Mouse (Mus musculus) heart, postnatal 4 days (tissue): ENCODE measurements at regions not wholly inside any gene's neighbourhood (a gene's known extent, or its start where the extent isn't known, plus 50 kb on each side); places are given as distances from the start of the nearest gene placed in this dataset.
"Not testable (repeated sequence)": the region's sequence is repeated elsewhere in the genome, so short reads cannot be mapped to it uniquely, and the experiment has no call there.

ENCODE experiments used
- DNase-seq: peaks from one replicate; pipeline ENCODE4 v3.0.0; 2021

DNA sequence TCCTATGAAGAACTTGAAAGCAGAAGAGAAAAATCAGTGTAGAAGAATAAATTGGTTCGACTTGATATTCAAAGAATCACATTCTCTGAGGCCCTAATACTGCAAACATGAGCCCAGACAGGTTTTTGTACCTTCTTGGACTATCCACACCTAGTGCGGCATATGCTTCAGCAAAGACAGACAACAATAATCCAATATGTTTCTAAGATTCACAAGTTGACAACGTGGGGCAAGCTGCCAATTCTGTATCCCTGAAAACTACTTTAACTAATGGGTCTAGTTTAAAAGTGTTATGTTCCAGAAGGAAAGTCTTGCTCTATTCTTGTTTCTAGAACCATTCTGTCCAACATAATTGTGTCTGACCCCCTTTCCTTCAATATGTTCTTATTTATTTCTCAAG is 796.0 kb downstream of the Cypt12 start:
- DNase-seq, result no peak

DNA sequence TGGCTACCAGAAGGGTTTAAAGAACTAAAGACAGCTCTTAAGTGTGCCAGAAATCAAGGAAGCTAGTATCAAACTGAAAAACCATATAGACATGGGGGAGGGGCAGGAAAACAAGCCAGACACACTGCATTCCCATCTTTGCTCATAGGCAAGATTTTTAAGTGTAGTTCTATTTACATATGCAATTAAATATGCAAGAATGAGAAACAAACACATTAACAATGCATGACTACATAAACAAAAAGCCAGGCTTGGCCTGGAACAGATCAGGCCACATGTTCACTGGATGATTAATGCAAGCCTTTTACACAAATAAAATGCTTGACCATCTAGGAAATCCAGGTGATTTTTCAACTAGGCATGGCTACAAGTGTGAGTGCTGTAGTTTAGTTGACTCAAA is 798.0 kb downstream of the Cypt12 start:
- no peak for DNase-seq

DNA sequence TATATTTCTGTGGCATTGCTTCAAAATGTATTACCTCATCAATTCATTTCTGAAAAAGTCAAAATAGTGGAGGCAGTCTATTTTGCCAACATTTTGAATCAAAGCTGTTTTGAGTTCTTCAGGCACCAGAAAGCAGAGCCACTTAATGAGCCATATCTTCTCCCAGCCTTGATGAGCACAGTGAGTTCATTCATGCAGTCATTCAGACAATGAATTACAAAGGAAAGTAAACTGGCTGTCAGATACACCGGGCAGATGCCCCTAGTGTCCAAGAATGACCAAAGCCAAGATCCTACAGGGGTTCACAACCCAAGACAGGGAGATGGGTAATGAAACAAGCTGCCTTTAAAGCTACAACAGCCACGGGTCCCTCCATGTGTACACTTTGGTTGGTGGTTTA is 798.7 kb downstream of the Cypt12 start:
- no peak for DNase-seq

- DNase-seq, result no peak
Measured at GRCm38 (mm10) chr3:18751660-18752259, 803.5 kb downstream of the Cypt12 start.

GRCm38 (mm10) chr3:18764301-18765078 is 816.3 kb downstream of the Cypt12 start:
- peak; percentile 11 for DNase-seq

DNA sequence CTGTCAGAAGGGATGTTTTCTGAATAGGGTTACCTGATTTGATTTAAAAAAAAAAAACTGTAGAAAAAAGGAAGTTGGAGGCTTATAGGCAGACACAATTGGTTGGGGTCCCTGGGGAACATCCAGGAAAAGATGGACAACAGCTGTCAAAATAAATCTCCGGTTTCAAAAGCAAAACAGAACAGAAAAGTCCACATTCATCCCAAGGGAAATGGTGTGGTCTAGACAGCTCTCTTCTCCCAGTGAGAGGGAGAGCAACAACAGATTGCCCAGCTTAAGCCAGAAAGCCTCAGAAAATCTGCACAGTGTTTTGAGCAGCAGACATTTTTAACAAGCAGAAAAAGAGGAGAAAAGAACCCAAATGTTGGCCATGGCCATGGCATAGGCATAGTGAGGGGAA is 830.3 kb downstream of the Cypt12 start:
- no peak for DNase-seq

DNA sequence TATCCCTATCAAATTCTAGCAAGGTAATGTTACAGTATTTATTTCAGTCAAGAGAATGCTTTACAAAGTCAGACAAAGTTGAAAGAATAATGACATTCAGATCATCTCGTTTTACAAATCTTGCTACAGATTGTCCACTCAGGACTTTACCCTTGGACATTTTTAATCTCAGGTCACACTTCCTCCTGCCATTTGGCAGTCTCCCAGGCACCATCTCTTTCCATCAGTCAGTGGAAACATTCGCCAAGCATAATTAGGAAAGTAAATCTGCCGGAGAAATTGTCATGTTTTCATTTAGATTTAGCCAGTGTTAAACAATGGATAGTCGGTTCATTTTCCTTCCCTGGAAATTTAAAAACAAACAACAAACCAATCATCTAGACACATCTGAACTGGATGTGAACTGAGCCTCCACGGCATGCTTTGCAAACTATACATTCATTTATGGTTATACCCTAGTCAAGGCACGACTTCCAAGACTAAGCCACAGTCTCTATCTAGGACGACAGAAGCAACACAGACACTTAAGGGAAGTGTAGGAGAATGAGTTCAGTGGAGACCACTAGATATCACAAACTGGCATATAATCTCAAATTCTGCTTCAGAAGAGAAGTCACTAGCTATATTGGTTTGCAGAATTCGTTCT is 839.4 kb downstream of the Cypt12 start:
- DNase-seq, result no peak

- no peak for DNase-seq
Measured at GRCm38 (mm10) chr3:18802794-18803193, 825.7 kb downstream of the 1700064H15Rik start.

DNA sequence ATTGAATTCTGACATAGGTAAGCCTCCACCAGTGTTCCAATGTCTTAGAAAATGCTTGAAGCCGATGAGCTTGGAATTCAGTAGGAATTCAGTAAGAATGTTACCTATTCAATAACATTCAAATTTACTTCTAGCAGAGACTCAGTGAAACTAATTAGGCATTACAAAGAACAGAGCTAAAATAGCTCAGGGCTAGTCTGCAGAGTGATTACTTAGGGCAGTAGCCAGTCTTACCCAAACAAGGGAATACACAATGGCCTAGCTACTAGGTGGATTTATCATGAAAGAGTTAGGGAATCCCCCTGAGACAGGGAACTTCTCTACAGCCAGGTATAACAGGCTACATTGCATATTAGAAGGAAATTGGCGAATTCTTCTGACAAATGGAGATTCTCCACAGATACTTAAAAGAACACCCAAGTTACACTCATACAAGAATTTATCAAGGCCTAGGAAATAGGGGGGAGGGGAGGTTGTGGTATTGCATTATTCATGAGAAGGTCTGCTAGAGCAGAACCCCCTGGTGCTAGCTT is 799.6 kb downstream of the 1700064H15Rik start:
- DNase-seq, result not testable (repeated sequence)

DNA sequence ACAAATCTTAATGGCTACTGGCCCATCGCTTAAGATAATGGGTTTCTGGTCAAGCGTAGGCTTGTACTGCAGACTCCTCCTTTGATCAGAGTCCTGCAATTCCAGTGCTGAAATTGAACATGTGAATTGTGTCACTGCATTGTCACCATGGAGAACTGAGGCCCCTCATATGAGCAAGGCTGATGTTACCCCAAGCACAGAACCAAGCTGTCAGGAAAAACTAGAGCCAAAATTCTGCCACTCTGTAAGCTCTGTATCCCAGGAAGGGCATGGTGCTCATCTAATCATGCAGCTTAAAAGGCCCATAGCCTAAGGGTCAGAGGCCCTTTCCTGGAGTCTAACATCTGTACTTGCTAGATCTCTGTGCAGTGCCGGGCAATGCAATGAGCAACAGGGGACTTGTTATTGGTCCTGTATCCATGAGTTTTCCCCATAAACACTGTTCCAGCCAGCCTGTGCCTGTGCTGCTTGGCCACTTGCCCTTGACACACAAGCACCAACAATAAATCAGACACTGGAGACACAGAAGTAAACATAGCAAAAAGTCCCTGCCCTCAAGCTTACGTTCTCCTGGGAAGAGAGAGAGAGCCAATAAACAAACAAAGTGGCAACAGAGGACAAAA is 760.2 kb downstream of the 1700064H15Rik start:
- DNase-seq, result no peak

DNA sequence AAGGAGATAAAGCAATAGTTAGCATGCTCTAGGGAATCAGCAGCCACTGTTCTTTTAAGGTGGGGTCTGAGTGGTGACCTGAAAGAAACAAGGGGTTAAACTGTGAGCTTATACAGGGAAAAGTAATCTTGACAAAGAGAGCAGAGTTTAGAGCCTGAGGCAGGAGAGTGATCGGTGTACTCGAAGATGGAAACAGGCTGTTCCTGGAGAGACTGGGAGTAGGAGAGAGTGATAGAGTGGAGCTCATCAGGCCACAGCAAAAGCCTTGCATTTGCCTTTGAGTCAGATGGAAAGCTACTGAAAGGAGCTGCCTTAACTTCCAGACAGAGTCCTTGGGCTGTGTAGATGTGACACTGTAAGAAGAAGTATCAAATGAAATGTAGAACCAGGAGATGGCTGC is 759.7 kb downstream of the 1700064H15Rik start:
- no peak for DNase-seq

DNA sequence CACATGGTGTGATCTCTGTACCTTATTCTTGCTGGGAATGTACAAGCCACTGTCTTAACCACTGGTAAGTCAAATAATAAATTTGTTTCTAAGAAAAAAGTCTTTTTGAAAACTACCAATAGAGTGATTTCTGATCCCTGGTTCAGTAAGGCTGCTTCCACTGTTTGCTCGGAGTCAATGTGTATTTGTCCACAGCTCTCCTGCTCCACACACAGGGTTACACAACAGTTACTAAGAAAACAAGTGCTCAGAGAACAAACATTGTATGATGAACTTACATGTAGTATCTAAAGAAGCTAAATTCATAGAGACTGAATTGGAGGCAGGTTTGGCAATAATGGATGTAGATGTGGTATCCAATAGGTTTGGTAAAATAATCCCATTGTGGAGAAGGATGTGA is 751.4 kb downstream of the 1700064H15Rik start:
- DNase-seq, result no peak

- DNase-seq, result no peak
Measured at GRCm38 (mm10) chr3:18877572-18877971, 750.9 kb downstream of the 1700064H15Rik start.

GRCm38 (mm10) chr3:18881186-18881585 is 747.3 kb downstream of the 1700064H15Rik start:
- DNase-seq, result no peak

- no peak for DNase-seq
Measured at GRCm38 (mm10) chr3:18892813-18893212, 735.7 kb downstream of the 1700064H15Rik start.

DNA sequence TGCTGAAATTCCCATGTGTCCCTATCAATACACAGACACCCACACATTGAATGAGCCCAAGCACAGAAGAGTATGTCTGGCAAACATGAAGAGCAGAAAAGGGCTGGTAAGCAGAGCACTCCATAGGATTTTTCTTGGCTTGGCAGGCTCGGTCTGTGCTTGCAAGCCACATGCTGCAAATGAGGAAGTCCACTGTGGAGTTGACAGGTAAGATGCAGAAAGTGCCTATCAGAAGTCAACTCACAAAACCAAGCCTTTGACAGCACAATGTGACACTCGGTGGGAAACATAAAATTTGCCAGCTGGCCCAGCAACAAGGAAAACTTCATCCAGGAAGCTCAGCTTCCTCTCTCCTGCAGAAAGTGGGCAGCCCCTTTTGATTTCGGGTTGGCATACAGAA is 722.7 kb downstream of the 1700064H15Rik start:
- no peak for DNase-seq

DNA sequence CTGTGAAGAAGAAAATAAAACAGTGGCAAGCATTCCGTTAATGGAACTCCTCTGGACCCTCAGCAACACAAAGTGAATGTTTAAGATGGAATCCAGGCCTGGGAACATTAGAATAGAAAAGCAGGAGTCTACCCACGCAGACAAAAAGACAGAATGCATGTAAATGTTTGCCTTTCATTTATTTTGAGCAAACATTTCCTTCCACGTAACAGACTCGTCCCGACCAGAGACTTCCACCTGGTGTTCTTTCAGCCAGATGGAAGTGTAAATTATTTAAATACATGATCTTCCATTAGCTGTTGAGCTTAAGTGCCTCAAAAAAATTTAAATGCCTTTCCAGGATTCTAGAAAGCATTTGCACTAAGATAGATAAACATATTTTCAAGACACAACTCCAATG is 722.3 kb downstream of the 1700064H15Rik start:
- no peak for DNase-seq

DNA sequence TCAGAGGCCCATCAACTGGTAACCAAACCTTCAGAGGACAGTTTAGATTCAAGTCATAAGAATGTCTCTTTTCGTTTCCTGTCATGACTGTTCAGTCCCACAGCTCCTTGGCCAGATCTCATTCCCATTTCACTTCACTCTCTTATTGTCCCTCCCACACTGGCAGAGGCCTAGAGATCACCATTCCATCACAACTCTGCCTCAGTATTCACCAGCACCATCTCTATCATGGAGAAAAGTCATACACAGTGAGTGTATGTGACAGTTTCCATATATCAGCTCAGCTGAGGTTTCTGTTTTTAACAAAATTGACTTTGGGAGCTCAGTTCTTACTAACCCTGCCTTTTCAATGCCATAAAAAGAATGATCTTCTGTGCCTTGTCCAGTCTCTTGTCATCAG is 719.7 kb downstream of the 1700064H15Rik start:
- DNase-seq, result no peak

DNA sequence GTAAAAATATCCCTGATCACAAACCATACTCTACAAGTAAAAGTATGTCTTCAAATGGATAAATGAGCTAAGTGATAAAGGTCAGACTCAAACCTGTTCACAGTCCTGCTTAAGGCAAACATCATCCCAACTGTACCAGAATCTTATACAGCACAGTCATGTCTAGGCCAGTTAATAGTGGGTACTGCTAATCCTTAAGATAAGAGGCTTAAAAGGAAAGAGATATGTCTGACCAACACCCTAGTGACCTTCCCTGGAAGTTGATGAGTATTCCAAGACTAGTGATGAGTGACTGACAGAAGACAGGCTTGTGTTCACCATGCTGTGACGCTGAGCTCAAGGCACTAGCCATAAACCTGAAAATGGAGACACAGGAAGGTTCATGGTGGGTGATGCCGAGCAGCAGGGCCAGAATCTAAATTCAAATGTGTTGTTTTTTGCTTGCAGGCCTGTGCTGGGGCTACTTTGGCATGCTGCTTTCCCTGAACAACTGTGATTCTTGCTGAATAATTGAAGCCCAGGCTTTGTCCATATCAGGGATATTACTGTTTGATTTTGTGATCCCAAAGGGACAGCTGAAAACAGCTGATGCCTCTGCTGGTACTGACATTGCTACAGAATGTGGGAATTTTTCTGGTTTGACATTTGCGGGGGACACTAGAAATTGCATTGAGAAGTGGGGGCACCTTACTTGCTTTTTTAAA is 699.9 kb downstream of the 1700064H15Rik start:
- DNase-seq, result no peak

- DNase-seq, result no peak
Measured at GRCm38 (mm10) chr3:18929105-18929492, 699.4 kb downstream of the 1700064H15Rik start.

DNA sequence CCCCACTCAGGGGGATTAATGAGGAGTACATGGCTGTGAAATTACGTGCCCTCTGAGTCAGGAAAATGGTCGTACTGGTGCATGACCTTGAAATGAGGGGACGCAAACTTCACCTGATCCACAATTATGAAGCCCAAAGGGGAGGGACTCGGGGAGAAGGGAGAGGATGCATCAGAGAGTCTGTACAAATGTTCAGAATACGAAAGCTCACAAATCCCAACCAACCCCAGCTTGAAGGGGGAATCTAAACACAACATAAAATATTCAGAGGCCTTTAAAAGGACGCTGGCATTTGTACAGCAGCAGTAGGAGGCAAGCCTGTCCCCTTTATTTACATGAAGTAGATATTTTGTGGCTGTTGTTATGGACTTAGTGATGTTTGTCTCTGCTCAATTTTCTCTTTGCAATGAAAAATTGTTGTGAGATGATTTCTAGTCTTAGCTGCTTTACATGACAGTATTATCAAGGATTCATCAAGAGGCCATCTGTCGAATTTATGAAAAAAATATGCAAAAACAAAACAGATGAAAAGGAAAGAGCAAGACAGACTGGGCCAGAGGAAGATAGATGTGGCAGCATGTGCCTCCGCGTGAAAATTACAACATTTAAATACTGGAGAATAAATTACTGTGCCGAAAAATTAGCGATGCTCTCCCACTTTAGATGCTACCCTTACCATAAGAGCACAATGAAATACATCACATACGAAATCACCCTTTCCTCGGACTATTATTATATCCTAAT is 695.3 kb downstream of the 1700064H15Rik start:
- no peak for DNase-seq

- no peak for DNase-seq
Measured at GRCm38 (mm10) chr3:18934891-18935290, 693.6 kb downstream of the 1700064H15Rik start.
